Mouse (Mus musculus) lung, adult 2 months (tissue): ENCODE results near the gene Anapc11.

ENCODE experiments used
- CTCF ChIP-seq: fragments of 200-500 bp; IDR thresholded peaks from 2 replicates; pipeline ENCODE4 v1.5.1; 2011; ENCODE audit warnings: mild to moderate bottlenecking, low read length, control low read depth; ENCODE audit not compliant: insufficient read depth
- POLR2A ChIP-seq: fragments of 200-500 bp; IDR thresholded peaks from 2 replicates; pipeline ENCODE4 v1.6.1; 2011; ENCODE audit warnings: low read depth, mild to moderate bottlenecking, control low read depth, low read length, borderline replicate concordance; ENCODE audit errors: extremely low read depth

DNA sequence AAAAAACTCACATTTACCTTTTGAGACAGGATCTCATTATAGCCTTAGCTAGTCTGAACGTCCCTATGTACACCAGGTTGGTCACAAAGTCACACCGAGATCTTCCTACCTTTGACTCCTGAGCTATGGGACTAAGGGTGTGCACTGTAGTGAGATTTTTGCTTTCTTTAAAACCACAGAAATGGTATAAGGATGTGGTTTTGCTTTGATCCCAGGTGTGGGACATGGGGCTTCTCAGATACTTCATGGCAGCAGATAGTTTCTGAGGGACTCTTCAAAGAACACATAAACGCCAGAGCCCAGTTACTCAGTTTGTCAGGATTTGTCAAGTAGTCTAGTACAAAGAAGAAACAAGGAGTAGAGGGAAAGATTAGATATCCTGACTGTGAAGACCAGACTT lies 2.5 kb downstream of the Anapc11 start:
- TF ChIP-seq CTCF (no peak), POLR2A (no peak)
